Mouse (Mus musculus) C2C12 (cell line): Measurements from ENCODE around the gene Klhdc4. TPM values are rescaled to one million over a fixed set of nuclear protein-coding genes. Genes with fewer than 3 reads are reported as not detected.

Experiments used
- H3K27me3 ChIP-seq: one replicate; pipeline ENCODE4 v1.6.1; 2011; ENCODE audit not compliant: control insufficient read depth, insufficient read depth, insufficient read length
- H3K36me3 ChIP-seq: one replicate; pipeline ENCODE4 v1.6.1; 2011; ENCODE audit not compliant: control insufficient read depth, insufficient read depth
- H3K4me3 ChIP-seq: one replicate; pipeline ENCODE4 v1.5.1; 2011; ENCODE audit warnings: mild to moderate bottlenecking, control low read depth; ENCODE audit not compliant: poor library complexity, insufficient read depth, severe bottlenecking
- H3K79me2 ChIP-seq: one replicate; pipeline ENCODE4 v1.6.1; 2011; ENCODE audit not compliant: control insufficient read depth, insufficient read depth
- H3K79me3 ChIP-seq: one replicate; pipeline ENCODE4 v1.6.1; 2011; ENCODE audit warnings: low read depth, control low read depth
- H3ac ChIP-seq: one replicate; pipeline ENCODE3; 2011; ENCODE audit warnings: low read depth; ENCODE audit not compliant: control insufficient read depth, insufficient read length
- CEBPB ChIP-seq: IDR thresholded peaks from one replicate; pipeline ENCODE4 v1.6.1; 2011; ENCODE audit warnings: low read depth, mild to moderate bottlenecking, control low read depth, moderate library complexity
- CTCF ChIP-seq: IDR thresholded peaks from one replicate; pipeline ENCODE4 v1.5.1; 2011; ENCODE audit not compliant: control insufficient read depth, insufficient read depth, insufficient read length
- FOSL1 ChIP-seq: IDR thresholded peaks from one replicate; pipeline ENCODE4 v1.8.0; 2011; ENCODE audit warnings: mild to moderate bottlenecking, low read length; ENCODE audit not compliant: poor library complexity, insufficient read depth, severe bottlenecking
- MAX ChIP-seq: IDR thresholded peaks from one replicate; pipeline ENCODE4 v1.6.1; 2011; ENCODE audit warnings: mild to moderate bottlenecking, control low read depth
- MYOD1 ChIP-seq: IDR thresholded peaks from one replicate; pipeline ENCODE4 v1.6.1; 2011; ENCODE audit warnings: low read depth; ENCODE audit not compliant: control insufficient read depth, insufficient read length
- MYOG ChIP-seq: IDR thresholded peaks from one replicate; pipeline ENCODE4 v1.6.1; 2011; ENCODE audit not compliant: control insufficient read depth, insufficient read length; ENCODE audit errors: extremely low read depth
- USF1 ChIP-seq: IDR thresholded peaks from one replicate; pipeline ENCODE4 v1.6.1; 2011; ENCODE audit warnings: low read depth, mild to moderate bottlenecking, control low read depth, moderate library complexity
- polyA plus RNA-seq: library from polyadenylated mRNA; unstranded; fragments of >200 nt; fragmentation: generic; extraction: Trizol; gene quantifications from one replicate; pipeline ENCODE4 v1.2.1, GENCODE M21; 2012; ENCODE audit warnings: missing spikeins

The Klhdc4 gene
- polyA plus RNA-seq, 1 experiment: 53.5 TPM

GRCm38 (mm10) chr8:121853586-121853985 is 24.2 kb upstream of the Klhdc4 start:
- H3K79me3 ChIP-seq: no peaks in the 10 kb centered on the region
- H3ac ChIP-seq: no peak overlapping the region
- TF ChIP-seq MYOD1 (no peak), MAX (no peak), CEBPB (no peak), FOSL1 (no peak), CTCF (no peak), MYOG (no peak), USF1 (no peak)
- no peaks in the 10 kb centered on the region for H3K79me2 ChIP-seq
- H3K4me3 ChIP-seq: no peak overlapping the region
- H3K27me3 ChIP-seq: no peaks in the 10 kb centered on the region
- no peaks in the 10 kb centered on the region for H3K36me3 ChIP-seq

- Histone ChIP-seq H3K79me2 (no peaks in the 10 kb centered on the region), H3ac (no peak overlapping the region), H3K36me3 (no peaks in the 10 kb centered on the region), H3K79me3 (no peaks in the 10 kb centered on the region), H3K27me3 (no peaks in the 10 kb centered on the region), H3K4me3 (no peak overlapping the region)
- TF ChIP-seq FOSL1 (no peak), MYOG (no peak), CTCF (no peak), MAX (no peak), MYOD1 (no peak), USF1 (no peak), CEBPB (no peak)
Observed at GRCm38 (mm10) chr8:121852464-121852863, 23.1 kb upstream of the Klhdc4 start.

GRCm38 (mm10) chr8:121851716-121852115 is 22.3 kb upstream of the Klhdc4 start:
- no peaks in the 10 kb centered on the region for H3K27me3 ChIP-seq
- no peak overlapping the region for H3ac ChIP-seq
- H3K4me3 ChIP-seq: no peak overlapping the region
- H3K79me2 ChIP-seq: no peaks in the 10 kb centered on the region
- no peak for TF ChIP-seq MAX
- TF ChIP-seq MYOD1: no peak
- TF ChIP-seq CEBPB: no peak
- no peak for TF ChIP-seq CTCF
- no peak for TF ChIP-seq MYOG
- TF ChIP-seq FOSL1: no peak
- no peak for TF ChIP-seq USF1
- no peaks in the 10 kb centered on the region for H3K79me3 ChIP-seq
- no peaks in the 10 kb centered on the region for H3K36me3 ChIP-seq

GRCm38 (mm10) chr8:121850821-121851470 is 21.6 kb upstream of the Klhdc4 start:
- TF ChIP-seq MAX: peak; percentile 65
- no peak for TF ChIP-seq USF1
- TF ChIP-seq CTCF: peak; percentile 89
- TF ChIP-seq MYOG: no peak
- no peak for TF ChIP-seq MYOD1
- TF ChIP-seq CEBPB: peak; percentile 94
- no peak for TF ChIP-seq FOSL1
- Histone ChIP-seq H3K79me2 (no peaks in the 10 kb centered on the region), H3K36me3 (no peaks in the 10 kb centered on the region), H3K4me3 (no peak overlapping the region), H3K27me3 (no peaks in the 10 kb centered on the region), H3K79me3 (no peaks in the 10 kb centered on the region), H3ac (peak overlapping the region; percentile 70)

- H3K27me3 ChIP-seq: no peaks in the 10 kb centered on the region
- H3K79me2 ChIP-seq: no peaks in the 10 kb centered on the region
- no peaks in the 10 kb centered on the region for H3K36me3 ChIP-seq
- TF ChIP-seq MAX (no peak), CEBPB (no peak), CTCF (no peak), MYOG (no peak)
- no peaks in the 10 kb centered on the region for H3K79me3 ChIP-seq
- H3ac ChIP-seq: no peak overlapping the region
- no peak overlapping the region for H3K4me3 ChIP-seq
Observed at GRCm38 (mm10) chr8:121850436-121850820, 21.1 kb upstream of the Klhdc4 start.

- H3K79me3 ChIP-seq: no peaks in the 10 kb centered on the region
- H3ac ChIP-seq: no peak overlapping the region
- H3K79me2 ChIP-seq: no peaks in the 10 kb centered on the region
- H3K27me3 ChIP-seq: no peaks in the 10 kb centered on the region
- H3K36me3 ChIP-seq: no peaks in the 10 kb centered on the region
- no peak for TF ChIP-seq USF1
- peak; percentile 58 for TF ChIP-seq CTCF
- no peak for TF ChIP-seq MAX
- TF ChIP-seq FOSL1: no peak
- TF ChIP-seq MYOD1: no peak
- no peak overlapping the region for H3K4me3 ChIP-seq
Observed at GRCm38 (mm10) chr8:121850018-121850417, 20.6 kb upstream of the Klhdc4 start.
